Mouse (Mus musculus): ENCODE measurements at regions not wholly inside any gene's neighbourhood (a gene's known extent, or its start where the extent isn't known, plus 50 kb on each side); places are given as distances from the start of the nearest gene placed in this dataset.

- no peak overlapping the region for H3K4me3 ChIP-seq (replicated peaks; ENCODE audit: low read length)
- H3K9me3 ChIP-seq (ENCODE audit: control insufficient read depth, low read length), result no peaks in the 10 kb centered on the region
- no peaks in the 10 kb centered on the region for H3K27me3 ChIP-seq (replicated peaks; ENCODE audit: control insufficient read depth, insufficient read depth, low read length)
- H3K9ac ChIP-seq (replicated peaks; ENCODE audit: low read depth, low read length), result no peak overlapping the region
- ATAC-seq, result no peak
- no peaks in the 10 kb centered on the region for H3K4me1 ChIP-seq (replicated peaks; ENCODE audit: control insufficient read depth, insufficient read depth, low read length)
- no peak overlapping the region for H3K27ac ChIP-seq (ENCODE audit: low read length)
- H3K4me2 ChIP-seq (ENCODE audit: low read length), result no peak overlapping the region
- WGBS, result 83% methylated on average over 5 of the region's 5 CpGs
- no peaks in the 10 kb centered on the region for H3K36me3 ChIP-seq (ENCODE audit: control insufficient read depth, insufficient read depth)
Observed at GRCm38 (mm10) chr10:43824009-43824408, 77.5 kb downstream of the Qrsl1 start.
